Mouse (Mus musculus) ES-E14 (cell line): ENCODE data around the gene Dlg2.

Source experiments
- CHD2 ChIP-seq: IDR thresholded peaks from 2 replicates; pipeline ENCODE4 v1.6.1; 2014; ENCODE audit warnings: mild to moderate bottlenecking, low read depth, low read length, inconsistent platforms
- MAFK ChIP-seq: IDR thresholded peaks from 2 replicates; pipeline ENCODE4 v1.6.1; 2014; ENCODE audit warnings: mild to moderate bottlenecking, low read depth, low read length, inconsistent platforms; ENCODE audit not compliant: insufficient read depth
- ZC3H11A ChIP-seq: IDR thresholded peaks from 2 replicates; pipeline ENCODE4 v1.6.1; 2012; ENCODE audit warnings: low read depth, mild to moderate bottlenecking, inconsistent platforms, low read length, borderline replicate concordance

DNA sequence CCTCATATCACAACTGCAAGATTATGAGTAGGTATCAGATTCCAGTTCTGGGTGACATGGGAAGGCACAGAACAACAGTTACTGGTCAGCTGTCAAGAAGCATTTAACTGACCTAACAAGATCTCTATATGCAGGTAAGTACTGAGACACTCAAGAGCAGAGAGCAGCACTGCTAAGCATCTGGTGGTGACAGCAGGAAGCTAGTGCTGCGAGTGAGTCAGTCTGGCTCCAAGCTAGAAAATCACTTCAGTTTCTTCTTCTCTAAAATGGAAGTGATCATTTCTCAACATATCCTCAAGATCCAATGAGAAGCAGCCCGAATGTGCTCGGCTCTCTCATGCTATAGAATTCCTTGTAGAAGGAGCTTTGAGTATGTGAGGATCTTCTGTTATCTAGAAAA lies 1618.7 kb downstream of the Dlg2 start:
- TF ChIP-seq CHD2, result no peak
- TF ChIP-seq ZC3H11A, result no peak
- TF ChIP-seq MAFK, result no peak
